Mouse (Mus musculus): ENCODE measurements around the gene Igsf8. TPM values are rescaled to one million over a fixed set of nuclear protein-coding genes. Genes with fewer than 3 reads are reported as not detected.

The Igsf8 gene
- total RNA-seq, 2 experiments from 2014 or later, result 26.5 to 32.3 TPM

DNA sequence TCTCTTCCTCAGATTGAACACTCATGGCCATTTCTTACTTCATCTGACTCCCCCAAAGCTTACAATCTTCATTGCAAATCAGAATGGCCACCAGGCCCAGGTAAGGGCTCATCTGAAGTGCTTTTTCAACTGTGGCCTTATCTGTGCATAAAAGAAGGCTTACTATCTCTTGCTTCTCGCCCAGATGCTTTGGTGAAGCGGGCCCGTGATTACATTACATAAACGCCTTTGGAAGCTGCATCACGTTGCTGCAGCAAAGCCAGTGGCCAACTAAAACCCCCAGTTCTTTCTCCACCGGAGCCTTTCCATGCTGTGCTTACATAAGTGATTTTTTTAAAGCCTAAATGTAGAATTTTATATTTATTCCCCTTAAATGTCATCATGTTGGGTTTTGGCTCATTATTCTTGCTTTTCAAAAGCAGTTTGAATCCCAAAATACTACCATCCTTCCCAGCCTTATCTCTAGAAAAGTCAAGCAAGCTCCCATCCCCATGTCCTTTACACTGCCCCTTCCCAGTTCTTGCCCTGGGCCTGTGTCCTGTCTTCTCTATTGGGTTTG lies 62.4 kb downstream of the Igsf8 start:
- DNase-seq, result no peak

DNA sequence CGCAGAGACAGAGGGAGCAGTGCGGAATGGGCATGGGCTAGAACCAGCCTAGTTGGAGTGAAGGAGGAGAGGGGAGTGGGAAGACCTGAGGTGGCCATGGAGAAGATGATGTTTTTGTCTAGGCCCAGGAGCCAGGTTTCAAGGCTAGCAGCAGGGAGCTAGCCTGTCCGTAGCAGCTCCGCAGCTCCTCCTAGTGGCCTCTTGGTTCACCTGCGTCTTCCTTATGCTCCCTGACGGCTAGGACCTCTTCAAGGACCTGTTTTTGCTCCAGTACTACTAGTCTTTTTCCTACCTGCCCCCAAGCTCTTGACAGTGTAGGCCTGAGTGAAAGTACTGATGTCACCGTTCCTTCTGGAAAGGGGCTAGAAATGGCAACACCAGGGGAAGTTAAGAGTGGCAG lies 63.3 kb downstream of the Igsf8 start:
- DNase-seq, result peak; percentile 86

DNA sequence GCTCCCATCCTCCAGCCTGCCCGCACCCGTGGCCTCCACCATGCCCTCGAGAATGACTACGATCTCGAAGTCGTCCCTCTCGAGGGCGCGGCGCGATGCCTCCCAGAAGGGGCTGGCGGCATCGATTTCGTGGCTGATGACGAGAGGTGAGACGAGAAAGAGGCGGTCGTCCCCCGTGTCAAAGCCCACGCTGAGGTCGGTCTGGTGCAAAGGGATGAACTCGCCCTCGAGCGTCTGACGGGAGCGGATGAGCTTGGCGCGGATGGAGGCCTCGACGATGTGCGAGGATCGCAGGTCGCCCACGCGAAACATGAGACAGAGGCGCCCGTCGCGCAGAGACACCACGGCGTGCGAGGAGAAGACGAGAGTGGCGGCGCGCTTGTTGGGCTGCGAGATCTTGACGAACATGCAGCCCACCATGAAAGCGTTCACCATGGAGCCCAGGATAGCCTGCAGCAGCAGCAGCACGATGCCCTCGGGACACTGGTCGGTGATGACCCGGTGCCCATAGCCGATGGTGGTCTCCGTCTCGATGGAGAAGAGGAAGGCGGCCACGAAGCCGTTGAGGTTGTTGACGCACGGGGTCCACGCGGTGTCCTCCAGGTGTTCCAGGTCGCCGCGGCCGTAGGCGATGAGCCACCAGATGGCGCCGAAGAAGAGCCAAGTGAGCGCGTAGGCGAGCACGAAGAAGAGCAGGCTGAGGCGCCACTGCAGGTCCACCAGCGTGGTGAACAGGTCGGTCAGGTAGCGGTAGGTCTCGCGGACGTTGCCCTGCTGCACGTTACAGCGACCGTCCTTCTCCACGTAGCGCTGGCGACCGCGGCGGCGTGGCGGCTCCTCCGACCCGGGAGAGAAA lies 64.5 kb downstream of the Igsf8 start:
- DNase-seq, result peak; percentile 82

DNA sequence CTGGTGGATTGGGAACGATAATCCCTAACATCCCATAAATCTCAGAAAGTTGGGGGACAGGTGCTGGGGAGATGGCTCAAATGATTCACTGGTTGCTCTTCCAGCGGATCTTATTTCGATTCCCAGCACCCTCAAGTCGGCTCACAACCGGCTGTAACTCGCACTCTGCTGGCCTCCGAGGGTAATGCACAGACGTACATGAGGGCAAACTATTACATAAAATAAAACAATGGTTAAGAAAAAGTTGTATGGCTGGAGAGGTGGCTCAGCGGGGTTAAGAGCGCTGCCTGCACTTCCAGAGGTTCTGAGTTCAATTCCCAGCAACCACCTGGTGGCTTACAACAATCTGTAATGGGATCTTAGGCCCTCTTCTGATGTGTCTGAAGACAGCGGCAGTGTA lies 65.2 kb downstream of the Igsf8 start:
- DNase-seq, result no peak

DNA sequence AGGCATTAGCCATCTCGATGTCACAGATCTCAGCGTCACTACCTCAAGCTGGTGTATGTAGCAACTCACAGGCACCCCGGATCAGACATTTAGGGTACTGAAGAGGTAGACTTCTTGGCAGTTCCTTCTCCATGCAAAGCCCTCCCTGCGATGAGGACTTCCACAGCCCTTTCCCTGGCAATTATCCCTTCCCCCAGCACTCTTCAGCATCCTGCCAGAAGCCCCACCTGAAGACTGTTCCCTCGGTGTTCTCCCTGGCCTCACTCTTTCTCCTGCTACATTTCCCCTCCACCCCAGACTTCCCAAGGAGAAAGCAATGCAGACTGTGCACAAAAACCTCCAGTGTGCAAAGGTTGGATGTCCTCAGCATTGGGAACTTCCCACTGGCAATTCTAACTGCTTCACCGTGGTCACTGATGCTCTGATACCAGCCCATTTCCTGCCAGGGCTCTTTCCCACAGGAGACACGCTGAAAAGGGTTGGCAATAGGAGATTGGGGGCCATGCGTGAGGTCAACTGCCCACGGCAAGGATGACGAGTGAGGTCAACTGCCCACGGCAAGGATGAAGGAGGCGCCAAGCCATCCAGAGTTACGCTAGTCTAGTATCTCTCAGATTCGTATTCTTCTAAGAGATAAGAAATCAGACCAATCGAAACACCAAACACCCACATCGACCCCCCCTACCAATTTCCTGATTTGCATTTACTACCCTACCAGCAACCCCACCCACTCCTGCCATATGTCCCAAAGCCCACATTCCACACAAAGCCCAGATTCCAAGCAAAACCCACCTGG lies 66.0 kb downstream of the Igsf8 start:
- DNase-seq, result no peak

DNA sequence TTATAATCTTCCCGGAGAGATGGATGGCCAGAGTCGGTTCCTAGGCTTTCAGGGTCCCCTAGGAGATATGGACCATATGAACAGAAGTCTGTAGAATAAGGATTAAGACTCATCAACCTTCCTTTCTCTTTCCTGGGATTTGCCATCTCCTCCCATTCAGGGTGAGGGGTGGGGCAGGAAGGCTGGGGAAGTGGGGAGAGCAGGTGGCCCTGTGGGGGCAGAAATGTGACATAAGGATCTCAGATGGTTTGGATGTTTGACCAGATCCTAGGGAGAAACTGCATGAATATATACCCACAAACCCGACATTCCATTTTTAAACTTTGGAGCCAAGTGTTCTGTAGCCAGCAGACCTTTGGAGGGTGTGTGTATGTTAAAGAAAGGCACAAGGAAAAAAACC lies 66.6 kb downstream of the Igsf8 start:
- no peak for DNase-seq

DNA sequence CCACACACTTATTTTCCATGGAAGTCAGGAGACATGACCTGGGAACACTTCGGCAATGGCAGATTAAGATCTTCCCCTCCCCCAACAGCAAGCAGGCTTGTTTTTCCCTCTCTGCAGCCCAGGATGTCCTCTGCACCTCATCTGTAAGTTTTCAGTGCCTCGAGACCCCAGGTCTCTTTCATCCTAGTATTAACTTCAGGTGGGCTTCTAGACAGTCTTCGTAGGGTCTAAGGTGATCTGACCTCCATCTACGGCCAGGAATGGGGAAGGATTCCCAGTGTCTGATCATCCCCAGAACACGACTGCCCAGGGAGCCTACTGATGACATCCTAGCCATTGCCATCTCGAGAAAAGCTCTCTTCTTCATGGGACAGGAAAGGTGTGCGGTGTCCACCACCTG lies 67.0 kb downstream of the Igsf8 start:
- no peak for DNase-seq

DNA sequence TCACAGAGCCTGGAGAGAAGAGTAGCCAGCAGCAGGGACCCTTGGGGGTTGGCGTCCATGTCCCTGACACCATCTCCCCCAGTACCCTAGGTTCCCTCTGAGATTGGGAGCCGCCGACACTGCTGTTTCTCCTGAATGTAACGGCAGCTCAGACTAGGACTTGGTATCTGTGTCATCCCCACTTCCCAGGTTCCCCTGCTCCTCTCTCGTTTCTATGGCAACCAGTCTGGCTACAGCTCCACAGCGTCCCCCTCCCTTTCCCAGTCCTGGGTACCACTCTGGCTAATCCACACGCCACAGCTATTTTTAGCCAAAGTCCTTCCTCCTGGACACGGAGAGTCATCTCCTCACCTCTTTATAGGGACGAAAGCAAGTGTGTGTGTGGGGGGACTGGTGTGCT lies 67.7 kb downstream of the Igsf8 start, which contains the start of gene Kcnj9:
Gene Kcnj9, minus strand, starts transcription at position 188 of the 400 bp plus-strand sequence.
- DNase-seq, result no peak

DNA sequence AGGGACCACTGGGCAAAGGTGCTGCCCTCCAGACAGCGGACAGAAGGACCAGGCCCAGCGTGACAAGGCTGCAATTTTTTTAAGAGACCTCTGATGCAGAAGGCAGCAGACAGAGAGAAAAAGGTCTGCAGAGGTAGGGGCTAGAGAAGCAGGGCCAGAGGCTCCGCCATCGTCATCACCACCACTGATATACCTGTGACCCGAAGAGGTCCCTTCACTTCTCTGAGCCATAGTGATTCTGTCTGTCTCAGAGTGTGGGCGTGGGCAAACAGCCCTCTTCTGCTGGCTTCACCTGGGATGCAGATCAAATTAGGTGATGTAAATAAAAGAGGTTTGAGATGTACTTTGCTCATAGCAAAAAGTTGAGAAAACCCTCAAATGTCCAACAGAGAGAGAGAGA lies 68.2 kb downstream of the Igsf8 start:
- DNase-seq, result no peak

DNA sequence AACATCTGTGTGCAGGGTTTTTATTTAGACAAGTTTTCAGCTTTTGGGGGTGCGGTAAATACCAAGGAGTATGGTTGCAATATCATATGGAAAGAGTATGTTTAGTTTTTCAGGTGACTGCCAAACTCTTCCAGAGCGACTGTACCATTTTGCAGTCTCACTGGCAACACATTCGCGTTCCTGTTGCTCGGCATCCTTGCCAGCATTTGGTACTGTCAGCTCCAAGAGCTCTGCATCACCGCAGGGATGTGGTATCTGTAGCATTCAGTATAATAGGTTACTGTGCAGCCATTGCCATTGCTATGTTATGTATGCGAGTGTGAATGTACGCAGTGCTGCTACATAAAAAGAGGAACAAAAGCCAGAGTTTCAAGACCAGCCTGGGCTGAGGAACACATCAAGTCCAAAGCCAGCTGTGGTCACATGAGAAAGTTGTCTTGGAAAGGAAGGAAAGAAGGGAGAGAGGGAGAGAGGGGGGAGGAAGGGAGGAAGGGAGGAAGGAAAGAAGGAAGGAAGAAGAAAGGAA lies 70.0 kb downstream of the Igsf8 start:
- no peak for DNase-seq

DNA sequence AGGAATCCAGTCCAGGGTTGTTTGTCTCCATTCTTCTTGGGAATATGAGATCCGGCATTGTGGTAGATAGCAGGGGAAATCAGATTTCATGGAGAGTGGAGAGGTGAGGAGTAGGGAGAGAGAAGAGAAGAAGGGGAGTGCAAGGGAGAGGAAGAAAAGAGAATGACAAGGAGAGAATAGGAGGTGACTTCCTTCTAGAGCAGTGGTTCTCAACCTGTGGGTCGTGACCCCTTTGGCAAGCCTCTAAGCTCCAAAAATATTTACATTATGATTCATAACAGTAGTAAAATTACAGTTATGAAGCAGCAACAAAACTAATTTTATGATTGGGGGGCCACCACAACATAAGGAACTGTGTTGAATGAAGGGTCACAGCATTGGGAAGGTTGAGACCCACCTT lies 71.5 kb downstream of the Igsf8 start:
- no peak for DNase-seq

DNA sequence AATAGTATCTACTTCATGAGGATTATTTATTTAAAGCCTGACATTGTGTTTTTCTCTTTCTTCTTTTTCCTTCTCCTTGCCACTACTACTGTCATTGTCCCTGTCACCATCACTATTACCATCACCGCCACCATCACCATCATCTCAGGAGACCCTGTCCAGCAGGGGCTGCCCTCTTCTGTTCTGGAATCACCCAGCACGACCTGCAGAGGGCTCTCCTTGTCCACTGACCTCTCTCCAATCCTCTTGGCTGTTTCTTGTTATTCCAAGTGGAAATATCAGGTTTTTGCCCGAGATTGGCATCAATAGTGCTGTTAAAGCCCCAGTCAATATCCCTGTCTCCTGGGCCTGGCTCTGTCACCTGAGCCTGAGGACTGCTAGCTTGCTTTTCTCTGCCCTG lies 72.1 kb downstream of the Igsf8 start:
- no peak for DNase-seq

DNA sequence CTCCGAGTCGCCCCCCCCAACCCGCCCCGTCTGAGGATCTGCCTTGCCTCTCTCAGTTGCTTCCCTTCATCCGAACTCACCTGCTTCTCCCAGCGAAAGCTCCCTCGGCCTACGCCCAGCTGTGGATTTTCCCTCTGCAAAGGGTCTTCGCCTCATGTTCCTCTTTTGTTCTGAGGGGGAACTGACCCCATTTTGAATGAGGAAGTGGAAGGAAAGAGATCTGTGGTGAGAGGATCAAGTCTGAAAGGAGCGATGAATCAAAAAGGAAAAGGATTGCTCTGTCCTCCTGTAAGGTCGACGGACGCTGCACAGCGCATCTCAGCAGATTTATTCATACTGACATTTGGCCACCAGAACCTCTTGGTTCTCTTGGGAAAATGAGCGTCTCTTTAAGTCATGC lies 74.4 kb downstream of the Igsf8 start:
- no peak for DNase-seq

DNA sequence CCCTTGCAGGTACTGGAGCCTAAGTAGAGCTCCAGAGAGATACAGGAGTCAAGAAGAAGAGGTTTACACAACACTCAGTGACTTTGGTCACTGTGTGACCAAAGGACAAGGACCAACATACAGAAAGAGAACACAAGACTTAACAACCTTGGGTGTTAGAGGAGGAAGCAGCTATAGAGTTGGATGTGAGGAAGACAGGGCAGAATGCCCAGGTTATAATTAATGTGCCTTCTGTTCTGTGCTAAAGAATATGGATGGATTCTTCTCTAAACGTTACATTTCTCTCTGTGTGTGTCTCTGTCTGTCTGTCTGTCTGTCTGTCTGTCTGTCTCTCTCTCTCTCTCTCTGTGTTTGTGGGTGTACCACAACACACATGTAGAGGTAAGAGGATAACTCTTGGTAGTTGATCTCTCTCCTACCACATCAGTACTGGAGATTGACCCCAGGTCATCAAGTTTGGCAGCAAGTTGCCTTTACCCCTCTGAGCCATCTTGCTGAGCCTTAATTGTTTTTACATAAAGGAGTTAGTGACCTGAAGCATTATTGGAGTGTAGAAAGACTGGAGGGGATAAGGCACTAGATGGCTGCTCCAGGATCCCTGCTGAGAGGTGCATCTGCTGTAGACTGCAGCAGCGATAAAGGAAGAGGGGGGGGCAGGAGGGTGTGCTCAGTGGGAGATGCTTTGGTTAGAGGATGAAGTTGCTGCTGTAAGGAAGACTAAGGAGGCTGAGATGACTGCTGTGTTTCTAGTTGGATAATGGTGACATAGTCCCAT lies 76.2 kb downstream of the Igsf8 start:
- no peak for DNase-seq

DNA sequence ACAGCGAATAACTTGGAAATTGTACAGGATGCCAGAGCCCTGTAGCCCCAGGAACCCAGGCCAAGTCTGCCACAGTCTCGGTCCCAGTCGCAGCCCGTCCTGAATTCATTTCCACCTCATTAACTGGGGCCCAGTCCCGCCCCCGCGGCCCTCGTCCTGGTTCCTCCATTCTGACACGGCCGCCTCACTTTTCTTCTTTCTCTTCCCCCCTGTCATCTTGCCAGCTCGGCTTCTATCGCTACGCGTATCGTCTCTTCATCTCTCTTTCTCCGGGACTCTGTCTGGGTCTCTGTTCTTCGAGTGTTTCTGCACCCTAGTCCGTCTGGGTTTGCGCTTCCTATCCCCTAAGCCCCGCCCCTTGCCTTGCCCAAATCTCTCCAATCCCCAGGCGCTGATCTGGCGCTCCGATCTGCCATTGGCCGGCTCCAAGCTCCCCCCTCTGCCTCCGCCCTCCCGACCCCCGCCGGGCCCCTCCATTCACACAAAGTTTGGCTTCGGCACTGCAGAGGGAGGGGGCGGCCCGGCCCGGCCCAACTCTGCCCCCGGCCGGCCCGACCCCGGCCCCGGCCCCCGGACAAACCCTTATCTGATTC lies 79.4 kb downstream of the Igsf8 start, which contains the start of gene Kcnj10:
Gene Kcnj10, plus strand, starts transcription at position 482 of the 593 bp plus-strand sequence.
- DNase-seq, result peak; percentile 84

DNA sequence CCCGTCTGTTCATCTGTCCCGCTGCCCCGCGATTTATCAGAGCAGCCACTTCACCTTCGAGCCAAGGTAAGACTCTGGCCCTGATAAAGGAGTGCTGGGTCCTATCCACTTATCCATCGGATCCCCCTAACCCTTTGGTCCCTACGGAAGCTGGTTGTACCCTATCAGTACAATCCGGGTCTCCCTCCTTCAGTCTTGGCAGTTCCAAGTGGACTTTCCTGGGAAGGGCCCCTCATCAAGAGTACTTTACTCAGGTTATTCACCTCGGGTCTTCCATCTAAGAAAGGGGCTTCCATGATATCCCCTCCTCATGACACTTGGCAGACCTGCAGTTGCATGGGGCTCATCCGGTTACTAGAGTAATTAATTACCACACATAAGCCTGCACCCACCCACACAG lies 79.9 kb downstream of the Igsf8 start:
- no peak for DNase-seq

DNA sequence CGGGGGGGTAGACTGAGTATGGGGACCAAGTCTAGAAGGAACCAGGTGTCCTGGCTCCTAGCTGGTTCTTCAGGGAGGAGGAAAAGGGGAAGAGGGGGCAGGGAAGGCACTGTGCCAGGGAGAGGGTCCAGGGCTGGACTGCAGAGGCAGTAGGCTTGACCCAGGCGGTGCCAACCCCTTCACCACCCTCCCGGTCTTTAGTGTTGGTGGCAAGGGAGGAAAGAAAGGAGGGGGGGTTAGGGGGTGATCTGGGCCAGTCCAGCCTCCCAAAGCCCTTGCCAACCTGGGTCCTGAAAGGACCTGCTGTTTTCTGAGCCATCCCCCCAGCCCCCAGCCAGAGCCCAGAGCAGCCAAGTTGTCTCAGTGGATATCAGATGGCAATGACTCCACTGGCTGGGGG lies 81.3 kb downstream of the Igsf8 start:
- no peak for DNase-seq

DNA sequence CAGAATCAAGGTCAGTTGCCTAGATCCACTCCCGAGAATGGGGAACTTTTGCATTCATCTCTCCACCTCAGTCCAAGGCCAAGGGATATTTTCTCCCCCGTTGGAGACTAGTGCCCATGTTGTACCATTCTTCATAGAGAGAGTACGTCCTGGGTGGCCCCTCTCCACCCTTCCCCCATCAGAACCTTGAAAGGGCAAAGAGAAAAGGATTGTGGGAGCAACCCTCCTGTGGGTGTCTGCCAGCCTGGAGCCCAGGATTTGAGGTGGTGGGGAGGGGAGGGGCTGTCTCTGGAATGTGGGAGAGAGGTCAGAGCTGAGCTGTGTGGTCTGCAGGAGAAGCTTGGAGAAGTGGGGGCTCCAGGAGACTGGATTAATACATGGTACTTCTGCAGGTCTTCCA lies 82.5 kb downstream of the Igsf8 start:
- no peak for DNase-seq

DNA sequence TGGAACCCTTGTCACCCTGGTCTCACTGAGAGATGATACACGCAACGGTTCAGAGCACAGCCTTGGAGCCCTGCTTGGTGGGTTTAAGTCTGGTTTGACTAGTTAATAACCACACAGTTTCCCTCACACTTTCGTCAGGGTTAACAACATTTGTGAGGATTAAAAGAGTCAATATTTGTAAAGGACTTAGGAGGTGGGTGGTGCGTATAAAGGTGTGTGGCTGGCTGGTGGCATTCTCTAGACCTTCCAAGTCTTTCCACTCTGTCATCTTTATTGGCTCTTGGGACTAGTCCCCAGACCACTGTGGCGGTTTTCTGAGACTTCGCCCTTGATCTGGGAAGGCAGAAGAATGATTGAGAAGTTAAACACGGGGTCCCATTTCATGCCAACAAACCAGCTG lies 83.4 kb downstream of the Igsf8 start:
- DNase-seq, result no peak

DNA sequence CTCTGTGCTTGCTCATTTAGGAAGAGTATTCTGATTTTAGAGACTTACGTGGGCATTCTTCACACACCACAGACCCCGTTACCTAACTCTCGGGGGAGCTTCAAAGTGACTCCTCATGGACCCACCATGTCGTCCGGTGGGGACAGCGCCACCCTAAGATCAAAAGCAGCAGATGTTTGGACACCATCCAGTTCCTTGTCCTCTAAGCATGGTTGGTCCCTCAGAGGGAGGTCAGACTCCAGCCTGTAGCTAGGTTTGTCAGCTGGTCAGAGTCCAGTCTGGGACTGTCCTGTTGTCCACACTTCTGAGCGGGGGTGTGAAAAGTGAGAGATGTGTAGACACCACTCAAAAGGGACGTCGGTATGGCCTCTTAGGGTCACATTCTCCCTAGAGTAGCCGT lies 85.3 kb downstream of the Igsf8 start:
- DNase-seq, result no peak

DNA sequence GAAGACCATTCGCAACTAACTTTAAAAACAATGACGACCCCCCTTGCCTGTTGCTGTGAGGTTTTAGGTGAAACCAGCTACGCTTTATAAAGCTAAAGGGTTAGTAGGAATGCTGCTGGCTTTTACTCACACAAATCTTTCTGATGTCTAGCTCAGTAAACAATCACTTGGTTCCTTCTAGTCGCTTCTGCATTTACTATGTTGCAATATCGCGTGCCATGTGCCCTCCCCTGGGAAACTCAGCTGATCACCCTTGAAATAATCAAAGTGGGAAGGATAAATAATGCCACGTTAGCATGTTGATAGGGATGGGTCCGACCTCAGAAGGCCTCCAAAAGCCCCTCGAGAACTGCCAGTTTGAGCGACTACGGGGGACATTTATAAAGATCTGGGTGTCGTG lies 85.9 kb downstream of the Igsf8 start:
- no peak for DNase-seq

DNA sequence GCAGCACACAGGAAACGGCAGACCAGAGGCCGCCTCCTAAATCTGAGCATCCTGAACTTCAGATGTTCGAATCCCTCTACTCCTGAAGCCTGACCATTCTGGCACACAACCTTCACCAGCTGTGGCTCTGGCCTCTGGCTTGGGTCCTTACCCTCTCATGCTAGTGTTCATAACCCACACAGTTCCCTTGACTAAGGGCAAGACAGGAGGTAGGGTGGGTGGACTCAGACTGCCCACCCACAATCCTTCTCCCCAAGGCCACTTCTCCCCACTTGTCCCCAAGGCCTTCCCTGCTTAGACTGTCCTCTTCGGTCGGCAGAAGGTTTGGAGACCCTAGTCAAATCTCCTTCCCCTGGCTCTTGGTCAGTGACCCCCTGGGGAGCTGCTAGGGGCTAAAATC lies 88.1 kb downstream of the Igsf8 start:
- DNase-seq, result no peak
